Mouse (Mus musculus) small intestine, adult 2 months (tissue): ENCODE results near the gene Prps1l1. TPM values are rescaled to one million over a fixed set of nuclear protein-coding genes. Genes with fewer than 3 reads are reported as not detected.

Experiments used
- H3K27ac ChIP-seq: fragments of 200-500 bp; 2 replicates; pipeline ENCODE4 v1.5.1; 2012; ENCODE audit warnings: low read depth, low read length, control low read depth, inconsistent platforms; ENCODE audit not compliant: insufficient read depth
- H3K27me3 ChIP-seq: fragments of 200-500 bp; 2 replicates; pipeline ENCODE4 v1.6.1; 2012; ENCODE audit warnings: mild to moderate bottlenecking, moderate library complexity, low read length, inconsistent platforms; ENCODE audit not compliant: control insufficient read depth, insufficient read depth
- H3K36me3 ChIP-seq: fragments of 200-500 bp; 2 replicates; pipeline ENCODE4 v1.6.1; 2012; ENCODE audit warnings: mild to moderate bottlenecking, low read length, control low read depth, inconsistent platforms; ENCODE audit not compliant: control insufficient read depth, insufficient read depth
- H3K4me1 ChIP-seq: fragments of 200-500 bp; 2 replicates; pipeline ENCODE4 v1.6.1; 2012; ENCODE audit warnings: low read length, inconsistent platforms, mixed read lengths; ENCODE audit not compliant: control insufficient read depth, insufficient read depth, insufficient read length
- H3K4me3 ChIP-seq: fragments of 200-500 bp; 2 replicates; pipeline ENCODE4 v1.5.1; 2012; ENCODE audit warnings: low read depth, mild to moderate bottlenecking, control low read depth, inconsistent platforms, low read length, moderate library complexity
- CTCF ChIP-seq: fragments of 200-500 bp; IDR thresholded peaks from 2 replicates; pipeline ENCODE4 v1.5.1; 2012; ENCODE audit warnings: low read depth, mild to moderate bottlenecking, control low read depth, inconsistent platforms, low read length, moderate library complexity, mixed read lengths; ENCODE audit not compliant: insufficient replicate concordance, insufficient read length; ENCODE audit errors: extremely low read depth
- POLR2A ChIP-seq: fragments of 200-500 bp; IDR thresholded peaks from 2 replicates; pipeline ENCODE4 v1.6.1; 2012; ENCODE audit warnings: low read depth, mild to moderate bottlenecking, control low read depth, inconsistent platforms, low read length, moderate library complexity
- WGBS: fragments of 180-500 bp; shearing (Covaris S2); methylation state at CpG from one replicate; pipeline ENCODE4 v1.1.7; 2018; 5-methylcytosine and 5-hydroxymethylcytosine counted together
- polyA plus RNA-seq: library from polyadenylated mRNA; depleted of rRNA; stranded (reverse); fragments of >200 nt; gene quantifications from 2 replicates; pipeline ENCODE4 v1.2.3, GENCODE M21; 2012; rRNA removed

The Prps1l1 gene
- polyA plus RNA-seq, result not detected in 2 replicates

DNA sequence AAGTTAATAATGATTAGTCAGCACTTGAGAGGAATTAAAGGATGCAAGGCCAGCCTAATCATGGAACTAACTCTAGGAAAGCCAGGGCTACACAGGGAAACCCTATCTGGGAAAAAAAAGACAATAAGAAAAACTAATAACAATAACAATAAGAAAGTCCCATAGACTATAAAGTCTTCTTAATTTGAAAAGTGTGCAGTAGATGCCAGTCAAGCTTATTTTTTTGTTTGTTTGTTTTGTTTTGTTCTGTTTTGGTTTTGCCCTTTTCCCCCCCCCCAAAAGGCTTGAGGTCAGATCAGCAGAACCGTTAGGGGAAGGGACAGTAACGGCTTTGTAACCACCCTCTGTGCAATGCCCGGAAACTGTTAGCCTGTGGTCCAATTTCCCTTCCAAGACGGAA, at the start of gene Prps1l1:
Gene Prps1l1, plus strand, starts transcription at position 301 of the 400 bp plus-strand sequence.
- Histone ChIP-seq H3K4me1 (no peaks in the 10 kb centered on the region), H3K27me3 (no peaks in the 10 kb centered on the region), H3K27ac (no peak within 1 kb of the TSS), H3K4me3 (no peak within 1 kb of the TSS), H3K36me3 (no peaks in the 10 kb centered on the region)
- TF ChIP-seq POLR2A, result no peak
- no peak for TF ChIP-seq CTCF
- WGBS, result 89% methylated on average over 4 of the region's 4 CpGs

GRCm38 (mm10) chr12:34937918-34938317, 46.6 kb upstream of the Prps1l1 start:
- Histone ChIP-seq H3K27me3 (no peaks in the 10 kb centered on the region), H3K36me3 (no peaks in the 10 kb centered on the region), H3K4me3 (no peak overlapping the region), H3K27ac (no peak overlapping the region), H3K4me1 (no peaks in the 10 kb centered on the region)
- WGBS, result 91% methylated on average over 1 of the region's 1 CpGs
- TF ChIP-seq POLR2A (no peak), CTCF (no peak)

GRCm38 (mm10) chr12:34949066-34949706, 35.4 kb upstream of the Prps1l1 start:
- TF ChIP-seq POLR2A (no peak), CTCF (no peak)
- Histone ChIP-seq H3K36me3 (no peaks in the 10 kb centered on the region), H3K4me3 (no peak overlapping the region), H3K27ac (no peak overlapping the region), H3K4me1 (no peaks in the 10 kb centered on the region), H3K27me3 (no peaks in the 10 kb centered on the region)
- WGBS, result 54% methylated on average over 6 of the region's 6 CpGs

- no peak overlapping the region for H3K27ac ChIP-seq
Observed at GRCm38 (mm10) chr12:34975991-34976390, 8.6 kb upstream of the Prps1l1 start.

DNA sequence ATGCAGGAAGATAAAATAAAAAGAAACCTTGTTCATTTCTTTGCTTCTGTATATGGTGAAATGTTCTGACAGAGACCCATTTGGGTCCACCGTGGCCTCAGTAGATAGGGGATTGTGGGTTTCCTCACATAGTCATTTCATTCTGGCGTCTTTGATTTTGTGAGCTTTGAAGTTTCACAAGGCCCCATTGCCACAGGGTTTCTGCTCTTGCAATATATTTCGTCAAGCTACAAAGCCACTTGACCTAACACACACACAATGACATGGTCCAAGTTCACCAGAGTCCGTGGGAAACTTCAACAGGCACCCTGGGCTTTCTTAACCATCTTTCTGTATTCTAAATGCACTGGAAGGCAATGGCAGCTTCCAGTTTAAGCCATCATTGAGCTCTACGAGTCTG, 1.3 kb downstream of the Prps1l1 start:
- no peaks in the 10 kb centered on the region for H3K36me3 ChIP-seq
- H3K27me3 ChIP-seq, result no peaks in the 10 kb centered on the region
- H3K4me1 ChIP-seq, result no peaks in the 10 kb centered on the region
- TF ChIP-seq CTCF, result no peak
- TF ChIP-seq POLR2A, result no peak
- no peak overlapping the region for H3K27ac ChIP-seq
- WGBS, result 83% methylated on average over 5 of the region's 5 CpGs
- H3K4me3 ChIP-seq, result no peak overlapping the region

More at GRCm38 (mm10) chr12:34975991-34976390, 8.6 kb upstream of the Prps1l1 start:
- H3K4me1 ChIP-seq, result no peaks in the 10 kb centered on the region
- no peak for TF ChIP-seq POLR2A
- no peak for TF ChIP-seq CTCF
- H3K27me3 ChIP-seq, result no peaks in the 10 kb centered on the region
- H3K36me3 ChIP-seq, result no peaks in the 10 kb centered on the region
- 83% methylated on average over 3 of the region's 3 CpGs for WGBS
- no peak overlapping the region for H3K4me3 ChIP-seq

DNA sequence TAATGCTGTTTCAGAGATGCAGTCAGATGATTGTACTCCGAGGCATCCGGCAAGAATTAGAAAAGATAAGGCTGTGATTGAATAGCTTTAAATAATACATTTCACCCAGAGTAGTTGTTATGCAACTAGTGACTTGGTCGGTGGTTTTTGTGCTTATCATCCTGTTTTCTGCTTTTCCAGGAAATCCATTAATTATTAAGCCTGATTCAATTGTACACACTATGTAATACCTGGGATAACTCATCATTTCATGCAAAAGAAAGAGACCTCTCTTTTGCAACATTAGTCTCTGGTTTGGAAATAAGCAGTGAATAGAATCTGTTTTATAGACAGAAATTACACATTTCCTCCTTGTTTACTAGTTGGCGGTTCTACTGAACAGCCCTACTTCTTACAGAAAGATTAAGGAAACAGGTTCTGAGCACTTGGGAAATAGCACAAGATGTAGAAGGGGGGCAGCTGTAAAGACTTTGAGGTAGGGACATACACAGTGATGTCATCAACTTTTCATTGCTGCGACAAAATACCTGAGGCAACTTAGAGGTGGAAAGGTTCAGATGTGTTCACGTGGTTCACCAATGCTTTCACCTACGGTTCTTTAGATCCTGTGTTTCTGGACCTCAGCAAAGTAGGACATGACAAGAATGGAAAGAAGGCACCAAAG, 5.1 kb downstream of the Prps1l1 start:
- Histone ChIP-seq H3K4me3 (no peak overlapping the region), H3K36me3 (no peaks in the 10 kb centered on the region), H3K27me3 (no peaks in the 10 kb centered on the region), H3K27ac (no peak overlapping the region), H3K4me1 (no peaks in the 10 kb centered on the region)
- 53% methylated on average over 7 of the region's 7 CpGs for WGBS
- TF ChIP-seq POLR2A, result no peak
- TF ChIP-seq CTCF, result no peak

GRCm38 (mm10) chr12:34990387-34990786, 5.8 kb downstream of the Prps1l1 start:
- TF ChIP-seq POLR2A (no peak), CTCF (no peak)
- no peaks in the 10 kb centered on the region for H3K4me1 ChIP-seq

More at GRCm38 (mm10) chr12:34990387-34990786, 5.8 kb downstream of the Prps1l1 start:
- Histone ChIP-seq H3K4me3 (no peak overlapping the region), H3K36me3 (no peaks in the 10 kb centered on the region), H3K27ac (no peak overlapping the region), H3K27me3 (no peaks in the 10 kb centered on the region)
- WGBS, result 69% methylated on average over 4 of the region's 4 CpGs
